Mouse (Mus musculus) cerebellum, adult 18-20 months (tissue): Measurements from ENCODE around the gene 4930563M21Rik.
"Not testable (repeated sequence)": the region's sequence is repeated elsewhere in the genome, so short reads cannot be mapped to it uniquely, and the experiment has no call there.

ENCODE experiments used
- DNase-seq, 2 experiments: peaks; one replicate each; pipeline ENCODE4 v3.0.0; 2021

The 4930563M21Rik gene

DNA sequence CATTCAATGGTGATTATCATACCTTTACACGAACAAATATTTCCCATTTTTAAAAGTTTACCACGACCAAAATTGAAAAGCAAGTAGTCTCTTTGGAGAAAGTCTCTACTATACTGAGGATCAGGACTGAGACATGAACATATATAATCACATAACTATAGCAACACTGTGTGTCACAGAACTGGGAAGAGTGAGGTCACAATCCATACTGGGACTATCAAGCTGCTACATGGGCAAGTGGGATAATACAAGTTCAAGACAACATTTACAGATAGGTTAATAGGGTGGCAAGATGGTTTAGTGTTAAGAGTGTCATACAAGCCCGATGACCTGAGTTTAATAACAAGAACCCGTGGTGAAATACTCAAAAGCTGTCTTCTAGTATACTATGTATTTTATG is at the start of gene 4930563M21Rik:
Gene 4930563M21Rik (minus strand): TSS at position 101 of the 400 bp plus-strand sequence.
- DNase-seq: no peak

GRCm38 (mm10) chr9:56056147-56056546 is 45.8 kb upstream of the 4930563M21Rik start:
- no peak for DNase-seq

GRCm38 (mm10) chr9:56053796-56054195 is 43.4 kb upstream of the 4930563M21Rik start:
- no peak for DNase-seq

GRCm38 (mm10) chr9:56042181-56042621 is 31.9 kb upstream of the 4930563M21Rik start:
- DNase-seq: no peak

- DNase-seq: peak; percentile 94 to 96
These were observed 31.2 kb upstream of the 4930563M21Rik start, which contains the start of gene Rcn2 for GRCm38 (mm10) chr9:56041372-56042180. Rcn2 (plus strand) TSS chr9:56041845.

DNA sequence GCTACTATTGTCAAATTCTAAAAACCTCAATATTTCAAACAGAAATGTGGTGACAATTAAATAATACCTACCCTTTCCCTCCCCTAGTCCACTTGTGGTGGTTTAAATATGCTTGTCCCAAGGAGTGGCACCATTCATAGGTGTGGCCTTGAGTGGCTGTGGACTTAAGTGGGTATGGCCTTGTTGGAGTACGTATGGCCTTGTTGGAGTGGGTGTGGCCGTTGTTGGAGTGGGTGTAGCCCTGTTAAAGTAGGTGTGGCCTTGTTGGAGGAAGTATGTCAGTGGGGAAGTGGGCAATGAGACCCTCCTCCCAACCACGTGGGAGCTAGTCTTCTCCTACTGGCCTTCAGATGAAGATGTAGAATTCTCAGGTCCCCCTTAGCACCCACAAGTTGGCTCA is 21.9 kb upstream of the 4930563M21Rik start:
- DNase-seq: no peak

DNA sequence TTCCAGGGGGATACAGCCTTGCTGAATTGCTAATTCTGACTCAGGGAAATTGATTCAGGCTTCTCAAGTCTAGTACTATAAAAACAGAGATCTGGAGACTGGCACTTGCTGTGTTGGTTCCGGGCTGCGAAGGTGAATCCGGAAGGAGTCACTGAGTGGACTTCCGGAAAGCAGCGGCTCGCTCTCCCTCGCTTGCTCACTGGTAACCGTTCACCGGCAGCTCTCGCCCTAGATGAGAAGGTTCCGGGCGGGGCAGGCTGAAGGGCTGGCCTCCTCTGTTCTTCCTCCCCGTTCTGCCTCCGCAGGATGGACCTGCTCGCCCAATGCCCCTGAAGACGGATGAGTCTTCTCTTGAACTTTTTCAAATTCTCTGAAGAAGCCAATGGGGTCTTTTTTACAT is 16.9 kb upstream of the 4930563M21Rik start:
- no peak for DNase-seq

- peak in 1 of 2 experiments; percentile 6 for DNase-seq
These were observed 14.4 kb upstream of the 4930563M21Rik start for GRCm38 (mm10) chr9:56024772-56025171.

DNA sequence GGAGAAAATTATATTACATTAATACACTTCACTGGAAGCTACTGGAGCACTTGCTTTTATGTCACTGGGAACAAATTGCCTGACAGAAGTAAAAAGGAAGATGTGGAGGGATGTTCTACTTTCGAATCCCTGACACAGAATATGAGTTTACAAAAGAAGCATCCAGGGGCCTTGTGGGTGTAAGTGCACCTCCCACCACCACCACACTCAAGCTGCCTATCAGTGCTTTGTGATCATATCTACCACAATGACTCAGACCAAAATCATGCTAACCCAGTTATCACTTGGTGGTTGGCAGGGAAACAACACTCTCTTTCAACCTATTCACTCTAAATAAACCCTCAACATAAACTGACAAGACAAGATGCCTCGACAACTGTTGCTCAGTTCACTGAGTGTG is 5.7 kb downstream of the 4930563M21Rik start:
- DNase-seq: not testable (repeated sequence)

DNA sequence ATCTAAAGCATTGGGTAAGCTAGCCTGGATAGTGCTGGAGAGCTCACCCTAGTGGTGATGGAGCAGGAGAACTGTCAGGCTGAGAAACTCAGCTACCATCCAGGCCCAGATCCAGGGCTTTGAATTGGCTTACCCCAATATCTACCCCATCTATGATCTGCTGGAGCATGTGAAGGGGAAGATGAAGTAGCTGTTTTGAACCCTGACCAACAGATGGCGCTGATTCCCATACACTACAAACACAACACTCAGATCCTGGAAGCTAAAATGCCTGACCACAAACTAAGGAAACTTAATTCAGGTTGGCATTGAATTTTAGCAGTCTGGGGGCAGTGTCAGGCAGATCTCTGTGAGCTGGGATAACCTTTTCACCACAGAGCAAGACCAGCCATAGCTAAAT is 63.5 kb downstream of the 4930563M21Rik start:
- peak; percentile 27 to 37 for DNase-seq

- DNase-seq: peak; percentile 36 to 39
These were observed 69.0 kb downstream of the 4930563M21Rik start for GRCm38 (mm10) chr9:55941356-55941755.

- DNase-seq: no peak
These were observed 71.7 kb downstream of the 4930563M21Rik start for GRCm38 (mm10) chr9:55938618-55938985.

DNA sequence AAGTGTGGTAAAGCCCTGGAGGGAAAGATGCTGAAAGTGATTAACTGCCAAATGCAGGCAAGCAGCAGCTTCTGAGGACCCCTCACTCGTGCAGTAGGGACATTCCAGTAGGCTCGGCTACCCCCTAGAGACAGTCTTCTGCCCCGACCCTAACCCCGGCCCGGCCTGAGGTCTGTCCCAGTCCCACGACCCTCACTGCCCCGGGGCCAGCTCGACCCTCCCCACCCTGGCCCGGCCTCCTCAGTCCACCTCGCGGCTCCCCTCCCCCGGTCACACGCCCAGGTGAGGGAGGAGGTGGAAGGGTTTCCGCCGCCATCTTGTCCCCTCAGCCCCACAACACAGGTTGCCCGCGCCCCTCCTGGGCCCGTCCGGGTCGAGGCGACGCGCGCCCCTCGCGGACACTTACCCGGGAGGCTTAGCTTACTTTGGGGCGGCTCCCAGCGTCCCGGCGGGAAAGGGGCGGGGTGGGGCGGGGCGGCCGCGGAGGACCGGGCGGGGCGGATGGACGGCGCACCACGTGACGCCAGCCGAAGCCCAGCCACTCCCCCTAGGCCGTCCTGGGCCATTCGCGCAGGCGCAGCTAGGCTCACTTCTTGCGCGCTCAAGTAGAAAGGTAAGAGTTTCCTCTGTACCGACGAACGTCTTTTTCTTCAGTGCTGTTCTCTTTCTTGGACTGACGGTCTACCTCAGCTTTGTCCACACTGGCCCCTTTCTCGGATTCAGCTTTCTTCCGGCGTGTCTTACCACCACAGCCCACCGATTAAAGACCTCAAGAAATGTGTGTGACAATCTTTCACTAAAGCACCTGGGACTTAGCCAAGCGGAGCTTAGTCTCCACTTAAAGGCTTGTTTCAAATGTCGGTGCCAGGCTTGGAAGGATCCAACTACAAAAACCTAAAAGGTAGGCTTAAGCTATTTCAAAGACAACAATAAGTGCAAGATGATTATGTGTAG is 72.4 kb downstream of the 4930563M21Rik start, which contains the start of gene Scaper:
Gene Scaper (minus strand): TSS at position 456 of the 954 bp plus-strand sequence.
- DNase-seq: peak; percentile 89 to 94

GRCm38 (mm10) chr9:55937224-55937663 is 73.1 kb downstream of the 4930563M21Rik start:
- peak; percentile 8 to 20 for DNase-seq

DNA sequence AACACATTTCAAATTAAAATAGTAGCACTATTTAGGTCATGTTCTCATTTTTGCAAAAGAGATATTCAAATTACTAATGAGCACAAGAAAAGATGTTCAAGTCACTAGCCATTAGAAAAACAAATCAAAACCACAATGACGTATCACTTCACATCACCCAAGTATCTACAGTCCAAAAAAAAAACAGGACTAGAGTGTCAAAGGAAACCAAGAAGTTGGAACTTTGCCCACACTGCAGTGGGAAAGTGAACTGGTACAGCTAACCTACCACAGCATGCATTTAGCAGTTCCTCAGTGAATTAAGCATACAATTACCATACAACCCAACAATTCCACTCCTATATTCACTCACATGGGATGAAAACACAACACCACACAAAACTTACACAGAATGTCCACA is 77.9 kb downstream of the 4930563M21Rik start:
- DNase-seq: no peak

DNA sequence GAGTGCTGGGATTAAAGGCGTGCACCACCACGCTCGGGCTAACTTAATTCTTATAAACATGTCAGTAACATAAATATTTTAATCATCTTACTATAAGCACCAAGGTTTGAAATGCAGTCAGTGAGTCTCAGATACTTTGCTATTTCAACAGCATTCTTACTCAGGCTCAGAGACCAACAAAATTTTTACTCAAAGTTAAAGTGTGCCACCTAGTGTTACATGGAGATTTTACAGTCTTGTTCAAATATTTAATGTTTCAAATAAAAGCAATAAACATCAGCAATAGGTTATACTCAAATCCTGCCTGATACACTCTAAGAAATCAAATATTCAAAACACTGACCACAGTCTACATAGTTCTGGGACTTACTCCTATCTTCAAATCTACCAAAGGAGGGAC is 91.8 kb downstream of the 4930563M21Rik start:
- no peak for DNase-seq

DNA sequence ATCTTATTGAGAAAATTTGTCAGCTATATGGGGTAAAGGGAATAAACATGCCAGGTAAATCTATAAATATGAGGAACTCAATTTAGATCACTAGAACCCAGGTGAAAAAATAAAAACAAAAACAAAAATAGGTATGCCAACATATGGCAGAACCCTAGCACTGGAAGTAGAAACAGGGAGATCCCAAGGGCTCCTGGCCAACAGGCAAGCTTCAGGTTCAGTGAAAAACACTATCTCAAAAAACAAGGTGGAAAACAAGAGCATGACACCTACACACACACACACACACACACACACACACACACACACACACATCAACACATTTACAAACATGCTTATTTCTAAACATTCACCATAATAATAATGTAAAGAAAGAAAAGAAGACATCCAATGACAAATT is 93.6 kb downstream of the 4930563M21Rik start:
- no peak for DNase-seq
